Mouse (Mus musculus): ENCODE data around the gene Btg1.

Btg1 gene

GRCm38 (mm10) chr10:96616709-96617116 is at the start of gene Btg1:
Gene Btg1, plus strand, starts transcription at chr10:96617006.
- peak; percentile 100 for DNase-seq

DNA sequence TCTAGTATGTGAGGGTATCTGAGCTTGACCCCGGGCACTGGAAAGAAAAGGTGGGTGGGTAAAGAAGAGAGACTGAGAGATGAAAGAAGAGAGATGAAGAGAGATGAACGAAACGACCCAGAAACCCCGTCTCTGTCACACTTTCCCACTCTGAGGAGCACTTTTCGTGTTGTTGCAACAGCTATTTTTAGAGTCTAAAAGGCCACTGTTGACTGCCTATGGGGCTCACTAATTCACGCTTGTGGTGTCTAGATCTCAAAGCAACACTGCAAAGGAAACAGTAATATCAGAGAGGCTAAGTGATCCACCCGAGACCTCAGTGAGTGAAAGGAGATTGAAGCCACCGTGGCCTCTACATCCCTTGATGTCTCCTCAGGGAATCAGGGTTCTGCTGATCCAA is 47.3 kb upstream of the Btg1 start:
- DNase-seq = no peak

- no peak for DNase-seq
Observed at GRCm38 (mm10) chr10:96571176-96571575, 45.6 kb upstream of the Btg1 start.

- no peak for DNase-seq
Observed at GRCm38 (mm10) chr10:96574786-96575185, 42.0 kb upstream of the Btg1 start.

- DNase-seq = no peak
Observed at GRCm38 (mm10) chr10:96575338-96575737, 41.5 kb upstream of the Btg1 start.

GRCm38 (mm10) chr10:96578924-96579323 is 37.9 kb upstream of the Btg1 start:
- peak; percentile 18 for DNase-seq

GRCm38 (mm10) chr10:96579436-96579835 is 37.4 kb upstream of the Btg1 start:
- no peak for DNase-seq

- DNase-seq = no peak
Observed at GRCm38 (mm10) chr10:96580246-96580645, 36.6 kb upstream of the Btg1 start.

DNA sequence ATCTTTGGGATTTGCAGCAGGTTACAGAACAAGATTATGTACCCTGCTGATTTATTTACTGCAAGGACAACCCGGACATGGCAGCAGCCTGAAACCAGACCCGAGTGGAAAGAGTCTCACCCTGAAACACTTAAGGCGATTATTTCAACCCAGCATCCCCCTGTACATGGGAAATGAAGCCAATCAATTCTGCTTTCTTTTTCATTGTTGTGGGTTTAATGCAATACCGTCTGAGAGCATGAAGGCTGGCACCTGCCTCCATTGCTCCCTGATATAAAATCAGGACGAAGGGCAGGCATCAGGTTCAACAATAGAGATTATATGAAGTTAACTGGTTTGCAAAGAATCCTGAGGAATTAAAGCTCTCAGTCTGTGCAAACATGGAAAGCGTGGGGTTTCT is 35.6 kb upstream of the Btg1 start:
- no peak for DNase-seq

DNA sequence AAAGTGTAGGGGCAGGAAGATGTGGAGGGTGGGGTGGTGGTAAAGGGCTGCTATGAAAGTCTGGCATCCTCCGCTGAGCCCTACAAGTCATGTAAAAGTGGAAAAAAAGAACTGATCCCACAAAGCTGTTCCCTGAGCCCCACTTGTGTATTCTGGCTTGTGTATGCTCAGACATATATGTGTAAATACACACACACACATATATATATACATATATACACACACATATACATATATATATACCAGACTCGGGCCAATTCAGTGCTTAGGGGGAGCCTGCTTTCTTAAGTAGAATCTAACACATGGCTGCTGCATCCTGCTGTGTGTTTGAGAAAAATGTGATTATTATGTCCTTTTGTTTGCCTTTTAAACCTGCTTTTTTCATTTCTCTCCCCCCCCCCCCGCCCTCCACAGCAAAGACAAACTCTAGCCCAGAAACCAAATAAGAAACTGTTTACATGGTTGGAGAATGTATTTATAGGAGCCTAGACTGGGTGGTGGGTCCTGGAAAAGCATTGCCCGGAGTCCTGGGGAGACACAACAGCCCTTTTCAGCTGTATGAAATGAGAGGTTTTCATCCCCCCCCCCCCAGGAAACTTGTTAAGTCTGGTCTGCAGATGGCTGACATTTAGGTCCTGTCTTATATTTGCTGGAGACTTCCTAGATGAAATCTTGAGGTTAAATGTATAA is 30.5 kb upstream of the Btg1 start:
- no peak for DNase-seq

GRCm38 (mm10) chr10:96586881-96587217 is 30.0 kb upstream of the Btg1 start:
- DNase-seq = no peak

DNA sequence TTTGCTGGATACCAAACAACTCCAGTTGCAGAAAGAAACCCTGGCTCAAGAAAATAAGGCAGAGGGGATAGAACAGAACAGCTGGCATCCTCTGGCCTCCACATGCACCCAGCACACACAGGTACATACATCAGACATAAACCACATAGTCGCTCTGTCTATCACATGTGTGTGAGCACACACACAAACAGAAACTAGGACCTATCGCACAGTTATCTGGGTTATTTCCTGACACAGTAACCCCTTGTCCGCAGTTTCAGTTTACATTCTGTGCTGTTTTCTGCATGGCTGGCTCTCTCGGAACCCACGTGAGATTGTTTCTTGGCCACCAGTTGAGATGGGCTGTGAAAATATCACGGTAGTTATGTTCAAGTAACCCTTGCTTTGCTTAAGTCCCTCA is 28.6 kb upstream of the Btg1 start:
- DNase-seq = no peak

DNA sequence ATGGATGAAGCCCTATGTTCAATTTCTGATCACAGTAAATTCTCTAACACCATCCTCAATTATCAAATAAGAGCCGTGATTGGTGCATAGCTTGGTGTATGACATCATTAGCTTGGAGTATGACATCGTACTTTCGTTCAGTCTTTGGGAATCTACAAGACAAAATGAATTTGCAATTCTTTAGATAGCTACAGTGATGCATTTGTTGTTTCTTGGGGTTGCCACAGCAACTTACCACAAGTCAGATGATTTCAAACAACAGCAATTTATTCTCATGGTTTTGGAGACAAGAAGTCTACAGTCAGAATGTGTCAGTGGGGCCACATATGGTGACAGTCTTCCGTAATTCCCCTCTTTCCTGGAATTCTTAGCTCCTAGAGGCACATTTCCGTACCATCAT is 27.0 kb upstream of the Btg1 start:
- no peak for DNase-seq

DNA sequence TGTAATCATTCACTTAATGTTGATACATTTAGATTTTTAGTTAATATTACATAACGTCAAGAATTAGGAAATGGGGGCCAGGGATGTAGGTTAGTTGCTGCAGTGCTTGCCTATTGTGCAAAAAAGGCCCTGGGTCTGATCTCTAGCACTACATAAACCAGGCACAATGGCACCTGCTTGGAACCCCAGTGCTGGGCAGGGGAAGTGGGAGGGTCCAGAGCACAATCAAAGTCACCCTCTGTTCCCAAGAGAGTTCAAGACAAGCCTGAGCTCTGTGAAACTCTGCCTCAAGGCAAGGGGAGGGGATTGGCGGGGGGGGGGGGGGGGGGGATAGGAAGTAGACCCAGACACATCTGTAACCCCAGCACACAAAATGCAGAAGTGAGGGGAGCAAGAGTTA is 24.7 kb upstream of the Btg1 start:
- no peak for DNase-seq

DNA sequence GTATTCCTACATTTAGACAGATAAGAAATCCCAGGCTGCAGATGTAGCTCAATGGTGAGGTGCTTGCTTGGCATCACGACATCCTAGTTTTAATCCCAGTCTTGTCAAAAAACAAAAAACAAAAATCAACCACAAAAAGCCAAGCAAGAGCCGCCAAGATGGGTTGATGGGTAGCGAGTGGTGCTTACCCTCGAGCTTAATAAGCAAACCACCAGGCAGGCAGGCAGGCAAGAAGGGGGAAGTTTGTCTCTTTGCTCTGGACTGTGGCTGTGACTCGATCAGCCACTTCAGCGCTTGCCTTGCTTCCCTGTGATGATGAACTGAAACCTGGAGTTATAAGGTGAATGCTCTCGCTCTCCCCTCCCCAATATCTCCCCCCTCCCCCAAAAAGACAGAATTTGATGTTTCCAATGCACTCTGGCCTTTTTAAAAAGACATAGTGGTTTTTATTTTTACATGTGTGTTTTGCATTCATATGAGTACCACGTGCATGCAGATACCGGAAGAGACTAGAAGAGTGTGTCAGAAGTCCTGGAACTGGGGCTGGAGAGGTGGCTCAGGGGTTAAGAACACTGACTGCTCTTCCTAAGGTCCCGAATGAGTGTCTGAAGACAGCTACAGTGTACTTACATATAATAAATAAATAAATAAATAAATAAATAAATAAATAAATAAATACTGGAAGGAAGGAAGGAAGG is 21.2 kb upstream of the Btg1 start:
- no peak for DNase-seq

DNA sequence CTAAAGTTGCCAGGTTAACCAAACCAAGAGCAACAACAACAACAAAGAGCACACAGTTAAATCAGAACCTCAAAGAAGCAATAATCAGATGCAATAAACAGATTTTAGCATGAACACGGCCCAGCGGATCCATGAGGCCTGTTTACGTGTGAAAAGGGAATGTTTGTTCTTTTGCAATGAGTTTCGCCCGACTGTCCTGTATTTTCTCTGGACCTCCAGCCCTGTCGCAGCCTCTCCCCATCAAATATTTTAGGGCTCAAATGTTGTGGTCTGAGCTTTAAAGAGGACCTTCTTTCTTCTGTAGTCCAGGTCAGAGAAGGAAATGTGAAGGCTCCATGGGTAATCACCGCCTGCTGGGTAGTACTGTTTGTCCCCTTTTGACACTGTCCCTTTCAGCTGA is 20.4 kb upstream of the Btg1 start:
- DNase-seq = no peak

DNA sequence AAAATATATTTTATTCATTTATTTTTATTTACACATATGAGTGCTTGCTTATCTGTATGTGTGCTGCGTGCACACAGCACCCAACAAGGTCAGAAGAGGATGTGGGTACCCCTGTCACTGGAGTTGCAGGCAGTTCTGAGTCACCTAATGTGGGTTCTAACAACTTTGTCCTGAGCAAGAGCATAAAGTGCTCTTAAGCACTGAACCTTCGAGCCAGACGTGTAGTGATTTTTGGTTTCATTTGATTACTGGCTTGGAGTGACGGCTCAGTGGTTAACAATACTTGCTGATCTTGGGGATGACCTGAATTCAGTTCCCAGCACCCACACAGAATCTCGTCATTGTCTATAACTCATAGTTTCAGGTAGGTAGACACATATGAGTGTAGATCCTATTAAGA is 17.2 kb upstream of the Btg1 start:
- no peak for DNase-seq

DNA sequence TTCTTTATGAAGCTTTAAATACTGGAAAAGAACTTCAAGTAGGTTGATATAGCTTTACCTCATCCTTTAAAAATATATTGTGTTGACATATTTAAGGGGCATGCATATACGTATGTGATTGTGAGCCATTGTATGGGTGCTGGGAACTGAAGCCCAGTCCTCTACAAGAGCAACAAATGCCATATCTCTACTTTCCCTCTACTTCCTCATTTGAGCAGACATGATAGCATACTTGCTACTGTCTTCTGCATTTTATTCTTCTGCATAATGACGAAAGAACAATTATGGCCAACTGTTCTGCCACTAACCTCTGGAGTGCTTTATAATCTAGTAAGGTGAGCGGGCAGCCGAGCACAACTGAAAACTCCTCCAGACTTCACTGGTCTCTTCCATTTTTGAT is 15.1 kb upstream of the Btg1 start:
- DNase-seq = no peak

DNA sequence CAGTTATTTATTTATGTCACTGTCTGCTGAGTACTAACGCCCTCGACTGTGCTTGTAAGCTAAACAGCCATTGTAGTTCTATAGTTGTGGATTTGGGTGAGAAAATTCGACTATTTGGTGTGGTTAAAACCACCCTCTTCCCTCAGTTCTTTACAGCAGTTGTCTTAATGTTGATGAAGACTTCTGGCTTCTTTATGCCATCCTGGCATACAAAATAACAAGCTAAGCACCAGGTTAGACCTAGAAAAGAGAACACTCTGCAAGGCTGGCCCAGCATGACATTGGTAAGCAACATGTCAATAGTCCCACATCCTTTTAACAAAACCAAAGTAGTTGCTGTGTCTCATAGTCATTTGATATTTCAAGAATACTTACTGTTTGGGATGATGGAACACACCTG is 14.5 kb upstream of the Btg1 start:
- no peak for DNase-seq

GRCm38 (mm10) chr10:96605168-96605567 is 11.6 kb upstream of the Btg1 start:
- no peak for DNase-seq

GRCm38 (mm10) chr10:96605856-96606255 is 10.9 kb upstream of the Btg1 start:
- no peak for DNase-seq

GRCm38 (mm10) chr10:96607617-96608185 is 9.1 kb upstream of the Btg1 start:
- no peak for DNase-seq

GRCm38 (mm10) chr10:96609356-96610345 is 7.2 kb upstream of the Btg1 start:
- DNase-seq = no peak

All from cerebellum, adult 9-10 months (tissue).